Mouse (Mus musculus) thymus, adult 2 months (tissue): Measurements from ENCODE around the gene Gm20388.

Source experiments
- CTCF ChIP-seq: fragments of 200-500 bp; IDR thresholded peaks from 2 replicates; pipeline ENCODE4 v1.5.1; 2012; ENCODE audit warnings: mild to moderate bottlenecking, control low read depth, low read length, moderate library complexity, borderline replicate concordance; ENCODE audit not compliant: control insufficient read depth, poor library complexity, insufficient read depth; ENCODE audit errors: extremely low read depth
- POLR2A ChIP-seq: fragments of 200-500 bp; IDR thresholded peaks from 2 replicates; pipeline ENCODE4 v1.6.1; 2012; ENCODE audit warnings: mild to moderate bottlenecking, low read length, control low read depth, moderate library complexity; ENCODE audit not compliant: control insufficient read depth, poor library complexity, insufficient read depth; ENCODE audit errors: extremely low read depth

GRCm38 (mm10) chr8:122685097-122685861 lies 2774.6 kb downstream of the Gm20388 start:
- TF ChIP-seq CTCF (no peak), POLR2A (no peak)
